Comparison of ENCODE assay signal across 18 mouse cellular contexts in the genomic region with DNA sequence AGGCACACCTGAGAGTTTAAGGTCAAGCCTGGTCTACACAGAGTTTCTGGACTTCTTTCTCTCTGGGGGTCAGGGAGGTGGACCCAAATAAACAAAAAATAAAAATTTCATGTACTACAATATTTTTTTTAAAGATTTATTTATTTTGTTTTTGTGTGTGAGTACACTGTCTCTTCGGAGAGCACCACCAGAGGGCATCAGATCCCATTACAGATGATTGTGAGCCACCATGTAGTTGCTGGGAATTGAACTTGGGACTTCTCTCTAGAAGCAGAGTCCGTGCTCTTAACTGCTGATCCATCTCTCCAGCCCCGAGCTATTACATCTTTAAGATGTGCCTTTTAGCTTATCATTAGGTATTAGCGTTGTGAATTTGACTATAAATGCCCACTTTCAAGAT. TPM values are rescaled to one million over a fixed set of nuclear protein-coding genes. Genes with fewer than 3 reads are reported as not detected.
DNase-seq lines count a peak whose midpoint lies in the region; ATAC-seq lines count a peak whose summit lies in the region.
"Had no signal": no experiment of that assay in that cellular context is flagged by ENCODE, and none has a peak within 500 bp of the region (broad histone marks: within the 10 kb centered on the region; RNA-seq: fewer than 3 reads in every experiment).

No protein-coding gene starts in this region.

- no peak overlapping the region for H3K9ac ChIP-seq in limb, embryonic 11.5 days (ENCODE audit: low read length)
- H3K9ac ChIP-seq: lung, embryonic 15.5 days had no signal

- no peaks in the 10 kb centered on the region for H3K9me3 ChIP-seq in limb, embryonic 11.5 days (ENCODE audit: control insufficient read depth, low read length)
- H3K9me3 ChIP-seq in limb, embryonic 10.5 days (replicated peaks), result no peaks in the 10 kb centered on the region
- H3K9me3 ChIP-seq: lung, embryonic 15.5 days had no signal

- H3K4me1 ChIP-seq in limb, embryonic 11.5 days (ENCODE audit: control insufficient read depth, insufficient read depth, low read length), result no peaks in the 10 kb centered on the region
- H3K4me1 ChIP-seq in limb, embryonic 10.5 days, result no peaks in the 10 kb centered on the region
- H3K4me1 ChIP-seq: lung, embryonic 15.5 days had no signal

- H3K27ac ChIP-seq in limb, embryonic 11.5 days (replicated peaks; ENCODE audit: low read depth, low read length), result no peak overlapping the region
- H3K27ac ChIP-seq in limb, embryonic 10.5 days, result no peak overlapping the region
- H3K27ac ChIP-seq: lung, embryonic 15.5 days had no signal

- WGBS in limb, embryonic 11.5 days, result 89% methylated on average over 4 of the region's 4 CpGs
- WGBS in limb, embryonic 10.5 days, result 92% methylated on average over 4 of the region's 4 CpGs

- H3K36me3 ChIP-seq in limb, embryonic 11.5 days (ENCODE audit: control insufficient read depth, insufficient read depth, low read length), result no peaks in the 10 kb centered on the region
- H3K36me3 ChIP-seq in limb, embryonic 10.5 days, result peaks cover 97% of the 10 kb centered on the region

- no peak overlapping the region for H3K4me3 ChIP-seq in limb, embryonic 11.5 days (ENCODE audit: low read depth, low read length)
- no peak overlapping the region for H3K4me3 ChIP-seq in limb, embryonic 10.5 days
- H3K4me3 ChIP-seq: lung, embryonic 15.5 days had no signal

- H3K27me3 ChIP-seq in limb, embryonic 11.5 days (ENCODE audit: control insufficient read depth, insufficient read depth, low read length), result no peaks in the 10 kb centered on the region
- no peaks in the 10 kb centered on the region for H3K27me3 ChIP-seq in limb, embryonic 10.5 days (ENCODE audit: low read depth, poor library complexity, severe bottlenecking)
- H3K27me3 ChIP-seq: lung, embryonic 15.5 days had no signal

- no peak for ATAC-seq in limb, embryonic 11.5 days (ENCODE audit: insufficient number of reproducible peaks, low FRiP score, low TSS enrichment, low read depth)

- no peak overlapping the region for H3K4me2 ChIP-seq in limb, embryonic 11.5 days (ENCODE audit: low read depth, severe bottlenecking)
- H3K4me2 ChIP-seq: lung, embryonic 15.5 days; midbrain, embryonic 11.5 days had no signal

- peak; percentile 11 for DNase-seq in embryo, embryonic 11 days
- no peak for DNase-seq in embryo, embryonic 10 days (ENCODE audit: low spot score)
- peak; percentile 21 for DNase-seq in limb, embryonic 11.5 days (ENCODE audit: low spot score)
- no peak for DNase-seq in limb, embryonic 10.5 days (ENCODE audit: low spot score)
- DNase-seq in 416B (ENCODE audit: low read depth), result peak; percentile 48
- DNase-seq in ZHBTc4 (ENCODE audit: low read depth, low spot score), result peak; percentile 40
- DNase-seq in heart, postnatal 4 days, result no peak
- no peak for DNase-seq in layer of hippocampus, postnatal 10 days (ENCODE audit: low spot score in 2 of 2)
- DNase-seq: cerebellum, adult 11 months; kidney, adult 11 months; spleen, adult 18-20 months had no signal

RNA-seq across cellular contexts. Expression of a gene that starts 18.6 kb away (rescaled TPM):
- polyA plus RNA-seq in limb, embryonic 11.5 days (2014; fragmentation: Nextera tagmentation; extraction: Ambion mirVana), result 11.3 and 13.3 TPM in 2 replicates
- polyA plus RNA-seq in limb, embryonic 10.5 days (2016; fragmentation: Nextera tagmentation; extraction: Ambion mirVana), result 11.3 and 11.9 TPM in 2 replicates
- total RNA-seq in heart, postnatal 4 days (2021), result 10 to 100 TPM; 59.2 to 62.8 TPM
- 10 to 100 TPM; 68.2 to 76.1 TPM for total RNA-seq in layer of hippocampus, postnatal 10 days (2021)

RNA-seq across cellular contexts. Expression of a gene that starts 28.6 kb away (rescaled TPM):
- 2.9 and 3.7 TPM in 2 replicates for polyA plus RNA-seq in limb, embryonic 11.5 days (2014; fragmentation: Nextera tagmentation; extraction: Ambion mirVana)
- polyA plus RNA-seq in limb, embryonic 10.5 days (2016; fragmentation: Nextera tagmentation; extraction: Ambion mirVana), result 0.75 and 2.3 TPM in 2 replicates
- total RNA-seq in heart, postnatal 4 days (2021), result 1 to 10 TPM; 7.0 to 7.1 TPM
- total RNA-seq in layer of hippocampus, postnatal 10 days (2021), result 1 to 10 TPM; 3.9 to 4.3 TPM

RNA-seq across cellular contexts. Expression of a gene that starts 30.5 kb away (rescaled TPM):
- not detected in 2 replicates for polyA plus RNA-seq in limb, embryonic 11.5 days (2014; fragmentation: Nextera tagmentation; extraction: Ambion mirVana)
- not detected in 2 replicates for polyA plus RNA-seq in limb, embryonic 10.5 days (2016; fragmentation: Nextera tagmentation; extraction: Ambion mirVana)
- total RNA-seq in heart, postnatal 4 days (2021), result not detected
- not detected for total RNA-seq in layer of hippocampus, postnatal 10 days (2021)
- total RNA-seq: adrenal gland, postnatal 4 days; heart, adult 8-10 months; hematopoietic stem cell, adult 5-6 weeks; left cerebral cortex, postnatal 36 days had no signal
- polyA plus RNA-seq: C2C12; lung, embryonic 15.5 days; midbrain, embryonic 11.5 days had no signal

RNA-seq across cellular contexts. Expression of a gene that starts 38.8 kb away (rescaled TPM):
- not detected in 2 replicates for polyA plus RNA-seq in limb, embryonic 11.5 days (2014; fragmentation: Nextera tagmentation; extraction: Ambion mirVana)
- not detected in 2 replicates for polyA plus RNA-seq in limb, embryonic 10.5 days (2016; fragmentation: Nextera tagmentation; extraction: Ambion mirVana)
- not detected for total RNA-seq in heart, postnatal 4 days (2021)
- total RNA-seq in layer of hippocampus, postnatal 10 days (2021), result not detected
- total RNA-seq: left cerebral cortex, postnatal 36 days had no signal
- polyA plus RNA-seq: midbrain, embryonic 11.5 days had no signal

RNA-seq across cellular contexts. Expression of a gene that starts 54.0 kb away (rescaled TPM):
- 0.55 TPM in 1 of 2 replicates, not detected in the other for polyA plus RNA-seq in limb, embryonic 11.5 days (2014; fragmentation: Nextera tagmentation; extraction: Ambion mirVana)
- polyA plus RNA-seq in limb, embryonic 10.5 days (2016; fragmentation: Nextera tagmentation; extraction: Ambion mirVana), result 0.31 TPM in 1 of 2 replicates, not detected in the other
- total RNA-seq in heart, postnatal 4 days (2021), result under 1 TPM in 1 of 2 experiments, not detected in 1; 0.56 TPM
- not detected for total RNA-seq in layer of hippocampus, postnatal 10 days (2021)
- total RNA-seq: heart, adult 8-10 months had no signal

Comparison
In these comparisons a context has a peak if more than half of its experiments do, and no peak if none do; other contexts are left out.
1. DNase-seq: peak in embryo, embryonic 11 days (single experiment), limb, embryonic 11.5 days (single experiment), 416B (single experiment) and ZHBTc4 (single experiment); none in embryo, embryonic 10 days (single experiment), limb, embryonic 10.5 days (single experiment), heart, postnatal 4 days (single experiment) and layer of hippocampus, postnatal 10 days (0 of 2).